Mouse (Mus musculus): ENCODE results near the gene Col13a1. TPM values are rescaled to one million over a fixed set of nuclear protein-coding genes. Genes with fewer than 3 reads are reported as not detected.

Gene Col13a1
- polyA plus RNA-seq, 1 experiment from 2014 or later = 2.5 TPM

Other genes starting within 250 kb of the Col13a1 start
- gene H2afy2, start 195.0 kb downstream of the Col13a1 start, polyA plus RNA-seq (2015; fragmentation: Nextera tagmentation; extraction: Ambion mirVana) = 258 and 283 TPM in 2 replicates
- not detected in 2 replicates for gene Neurog3, start 154.0 kb upstream of the Col13a1 start, polyA plus RNA-seq (2015; fragmentation: Nextera tagmentation; extraction: Ambion mirVana)
- 149 and 161 TPM in 2 replicates for gene Fam241b, start 164.8 kb upstream of the Col13a1 start, polyA plus RNA-seq (2015; fragmentation: Nextera tagmentation; extraction: Ambion mirVana)

Data from hindbrain, embryonic 15.5 days (tissue).